Mouse (Mus musculus): Measurements from ENCODE around the gene Smurf1.

Smurf1 gene

GRCm38 (mm10) chr5:144860913-144861312, 104.7 kb downstream of the Smurf1 start:
- DNase-seq = no peak

- no peak for DNase-seq
Observed at GRCm38 (mm10) chr5:144859284-144859683, 106.4 kb downstream of the Smurf1 start.

GRCm38 (mm10) chr5:144858527-144858926, 107.1 kb downstream of the Smurf1 start:
- no peak for DNase-seq

GRCm38 (mm10) chr5:144855936-144856335, 109.7 kb downstream of the Smurf1 start:
- DNase-seq = no peak

GRCm38 (mm10) chr5:144853931-144854330, 111.7 kb downstream of the Smurf1 start:
- no peak for DNase-seq

GRCm38 (mm10) chr5:144851820-144852219, 113.8 kb downstream of the Smurf1 start:
- DNase-seq = no peak

GRCm38 (mm10) chr5:144849932-144850331, 115.7 kb downstream of the Smurf1 start:
- no peak for DNase-seq

- DNase-seq = no peak
Observed at GRCm38 (mm10) chr5:144848735-144849134, 116.9 kb downstream of the Smurf1 start.

- DNase-seq = no peak
Observed at GRCm38 (mm10) chr5:144845352-144845751, 120.3 kb downstream of the Smurf1 start.

GRCm38 (mm10) chr5:144836100-144836499, 129.5 kb downstream of the Smurf1 start:
- DNase-seq = peak; percentile 19

- no peak for DNase-seq
Observed at GRCm38 (mm10) chr5:144831840-144832469, 133.7 kb downstream of the Smurf1 start.

- no peak for DNase-seq
Observed at GRCm38 (mm10) chr5:144829631-144830030, 136.0 kb downstream of the Smurf1 start.

- no peak for DNase-seq
Observed at GRCm38 (mm10) chr5:144828365-144829102, 137.1 kb downstream of the Smurf1 start.
